Mouse (Mus musculus): Measurements from ENCODE around the gene Cln5.

GRCm38 (mm10) chr14:103079209-103079977 lies 9.4 kb downstream of the Cln5 start:
- no peak for TF ChIP-seq CTCF (IDR thresholded peaks at IDR 0.05)
- TF ChIP-seq POLR2A (IDR thresholded peaks at IDR 0.05; ENCODE audit: insufficient read depth, low read depth, low read length) = no peak
- no peak for TF ChIP-seq EP300 (IDR thresholded peaks at IDR 0.05; ENCODE audit: insufficient read depth, low read depth, low read length)

Data from heart, adult 2 months (tissue).